Mouse (Mus musculus): ENCODE measurements around the gene Etv1.
"Not testable (repeated sequence)": the region's sequence is repeated elsewhere in the genome, so short reads cannot be mapped to it uniquely, and the experiment has no call there.

Etv1 gene

DNA sequence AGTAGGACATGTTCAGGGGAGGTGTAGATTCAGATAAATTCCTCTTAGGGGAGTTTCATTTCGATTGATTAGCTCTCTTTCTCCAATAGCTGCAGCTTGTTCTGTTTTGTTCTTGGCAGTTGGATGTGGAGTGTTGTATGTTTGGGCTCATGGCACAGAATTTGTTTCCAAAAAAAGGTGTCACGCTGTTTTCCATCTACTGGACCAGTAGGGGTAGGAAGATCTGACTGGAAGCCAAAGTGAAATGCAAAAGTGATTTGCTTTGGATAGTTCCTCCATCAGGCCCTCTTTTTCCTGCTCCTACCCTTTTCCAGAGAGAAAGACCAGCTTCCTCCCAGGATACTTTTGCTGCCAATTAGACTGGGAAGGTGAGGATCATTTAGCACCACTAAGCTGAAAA lies 39.1 kb downstream of the Etv1 start:
- DNase-seq (ENCODE audit: low spot score in 2 of 2) = no peak

DNA sequence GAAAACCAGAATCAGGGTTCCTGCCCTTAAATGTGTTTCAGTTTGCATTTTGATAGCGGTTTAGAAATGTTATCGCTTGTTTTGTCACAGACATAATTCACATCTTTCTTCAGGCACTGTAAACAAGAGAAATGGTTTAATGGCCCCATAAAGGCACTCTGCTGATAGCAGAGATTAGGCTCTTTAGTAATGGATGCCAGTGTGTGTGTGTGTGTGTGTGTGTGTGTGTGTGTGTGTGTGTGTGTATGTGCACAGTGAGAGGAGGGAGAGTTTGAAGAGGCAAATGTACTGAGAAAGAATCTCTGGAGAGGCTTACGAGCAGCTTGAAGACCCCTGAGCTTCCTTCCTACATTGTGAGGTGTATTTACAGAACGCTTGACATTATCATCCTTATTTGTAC lies 41.5 kb downstream of the Etv1 start:
- DNase-seq (ENCODE audit: low spot score in 2 of 2) = no peak

DNA sequence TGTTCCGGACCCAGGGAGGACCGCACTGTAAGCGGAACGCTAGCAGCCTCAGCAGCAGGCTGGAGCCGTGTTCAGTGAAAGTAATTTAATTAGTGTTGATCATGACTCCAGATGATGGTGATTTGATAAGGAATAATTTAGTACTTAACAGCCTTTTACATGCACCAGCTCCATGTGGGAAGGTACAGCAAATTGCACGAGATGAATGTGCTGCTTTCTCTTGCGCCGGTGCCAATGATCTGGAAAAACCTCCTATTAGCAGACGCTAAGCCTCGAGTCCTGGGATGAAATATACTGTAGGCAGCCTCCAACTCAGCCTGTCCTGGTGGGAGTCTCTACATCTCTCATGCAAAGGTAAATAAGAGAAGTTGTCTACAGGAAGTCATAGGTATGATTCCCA lies 45.2 kb downstream of the Etv1 start:
- DNase-seq (ENCODE audit: low spot score in 2 of 2) = no peak

DNA sequence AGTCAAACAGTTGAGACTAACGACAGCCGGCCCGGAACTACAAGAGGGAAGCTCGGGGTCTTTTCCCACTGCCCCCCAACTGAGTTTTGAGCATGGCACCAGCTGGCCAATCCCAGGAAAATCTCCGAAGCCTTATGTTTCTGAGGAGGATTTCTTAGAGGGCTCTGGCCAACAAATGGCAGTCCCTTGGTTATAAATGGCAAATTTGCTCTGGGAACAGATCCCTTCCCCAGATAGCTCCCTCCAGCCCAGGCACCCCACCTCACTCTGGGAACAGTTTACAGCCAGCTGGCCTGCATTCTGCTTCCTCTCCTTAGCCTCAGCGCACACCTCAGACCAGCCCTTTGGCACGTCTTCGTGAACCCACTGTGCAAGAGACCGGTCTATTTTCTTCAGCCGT lies 53.8 kb downstream of the Etv1 start:
- DNase-seq (ENCODE audit: low spot score in 2 of 2) = no peak

DNA sequence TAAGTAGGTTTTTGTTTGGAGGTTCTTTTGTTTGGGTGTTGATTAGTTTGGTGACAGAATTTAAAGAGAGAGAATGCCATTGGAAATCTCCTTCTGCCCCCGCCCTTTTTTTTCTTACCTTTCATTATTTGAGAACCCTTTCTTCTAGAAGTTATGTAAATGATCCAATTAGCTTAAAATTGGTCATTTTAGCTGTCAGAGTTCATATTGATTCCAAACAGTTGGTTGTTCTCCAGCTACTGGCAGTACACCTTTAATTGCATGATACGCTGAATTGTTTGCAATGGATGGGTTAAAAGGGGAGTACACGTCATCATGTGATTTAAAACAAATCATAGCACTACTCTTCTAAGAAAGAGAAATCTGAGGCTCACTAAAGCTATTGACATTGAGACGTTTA lies 55.4 kb downstream of the Etv1 start:
- no peak for DNase-seq (ENCODE audit: low spot score in 2 of 2)

DNA sequence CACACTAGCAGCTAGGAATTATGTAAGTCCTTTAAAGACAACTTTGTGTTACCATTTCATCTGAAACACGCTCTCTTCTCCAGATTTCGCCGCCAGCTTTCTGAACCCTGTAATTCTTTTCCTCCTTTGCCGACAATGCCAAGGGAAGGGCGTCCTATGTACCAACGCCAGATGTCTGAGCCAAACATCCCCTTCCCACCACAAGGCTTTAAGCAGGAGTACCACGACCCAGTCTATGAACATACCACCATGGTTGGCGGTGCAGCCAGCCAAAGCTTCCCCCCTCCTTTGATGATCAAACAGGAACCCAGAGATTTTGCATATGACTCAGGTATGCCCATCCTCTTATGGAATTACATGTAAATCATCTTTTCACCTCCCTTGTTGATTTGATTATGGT lies 55.8 kb downstream of the Etv1 start:
- not testable (repeated sequence) for DNase-seq (ENCODE audit: low spot score in 2 of 2)

DNA sequence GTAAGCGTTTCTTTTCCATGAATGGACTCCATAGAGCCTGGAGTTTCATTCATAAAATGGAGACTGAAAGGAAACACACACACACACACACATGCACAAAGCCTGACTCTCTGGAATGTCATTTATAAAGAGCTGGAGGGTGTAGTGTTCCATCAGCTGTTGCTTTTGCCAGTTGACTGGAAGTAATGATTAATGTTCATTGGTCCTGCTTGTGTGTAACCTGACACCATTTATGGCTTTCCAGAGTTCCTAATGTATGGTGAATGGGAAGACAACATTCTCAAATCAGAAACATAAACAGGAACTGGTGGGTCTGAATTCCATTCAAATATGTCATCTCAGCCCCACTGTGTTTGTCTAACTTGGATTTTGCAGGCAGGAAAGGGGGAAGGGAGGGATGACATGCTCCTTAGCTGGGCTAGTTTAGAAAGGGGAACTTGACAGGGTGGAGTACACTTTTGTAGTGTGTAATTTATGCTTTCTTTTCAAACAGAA lies 64.7 kb downstream of the Etv1 start:
- no peak for DNase-seq (ENCODE audit: low spot score in 2 of 2)

DNA sequence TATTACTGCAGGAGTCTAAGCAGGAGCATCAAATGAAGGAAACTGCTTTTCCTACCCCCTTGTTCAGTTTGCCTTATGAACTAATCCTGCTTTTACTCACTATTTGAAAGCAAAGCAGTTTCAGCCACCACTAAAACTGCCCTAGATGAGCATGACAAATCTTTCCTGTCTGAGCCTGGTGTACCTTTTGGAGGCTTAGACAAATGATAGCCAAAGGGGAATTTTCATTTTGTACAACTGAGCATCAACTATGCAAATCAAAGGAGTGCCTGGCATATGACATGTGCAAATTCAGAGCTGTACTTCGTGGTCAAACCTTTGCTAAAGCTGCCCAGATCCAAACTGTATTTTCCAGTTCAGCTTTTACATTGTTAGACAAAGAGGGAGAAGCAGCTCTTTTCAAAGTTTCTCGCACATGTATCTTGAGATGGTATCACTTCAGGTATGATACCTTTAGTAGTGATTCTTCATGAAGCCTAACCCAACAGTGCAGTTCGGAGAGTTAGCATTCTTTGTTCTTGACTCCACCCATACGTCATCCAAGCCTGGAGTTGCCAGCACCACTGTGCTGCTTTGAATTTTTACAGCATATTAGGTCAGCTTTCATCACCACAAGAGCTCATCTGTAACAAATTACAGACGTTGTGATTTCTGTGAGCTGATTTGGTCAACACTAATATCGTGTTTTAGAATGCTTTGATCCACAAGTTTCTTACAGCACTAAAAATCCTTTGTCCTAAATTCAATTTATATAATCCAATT lies 68.5 kb downstream of the Etv1 start:
- DNase-seq (ENCODE audit: low spot score in 2 of 2) = no peak

DNA sequence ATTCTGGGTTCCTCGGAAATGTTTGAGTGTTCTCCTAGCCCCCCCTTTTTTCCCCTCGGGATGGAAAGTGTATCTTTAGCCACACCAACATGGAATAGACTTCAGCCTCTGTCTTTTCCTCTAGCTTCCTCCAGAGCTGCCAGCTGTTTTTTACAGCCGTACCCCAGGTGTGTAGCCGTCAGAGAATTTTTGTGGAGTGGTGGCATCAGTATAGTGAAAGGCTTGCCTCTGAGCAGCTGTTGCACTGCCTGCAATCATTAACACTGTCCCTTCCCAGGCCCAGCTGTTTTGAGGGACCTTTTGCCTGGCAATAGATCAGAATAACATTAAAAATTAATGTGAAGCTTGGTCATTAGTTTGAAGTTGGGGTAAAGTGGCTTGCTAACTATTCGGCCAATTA lies 70.8 kb downstream of the Etv1 start:
- no peak for DNase-seq (ENCODE audit: low spot score in 2 of 2)

DNA sequence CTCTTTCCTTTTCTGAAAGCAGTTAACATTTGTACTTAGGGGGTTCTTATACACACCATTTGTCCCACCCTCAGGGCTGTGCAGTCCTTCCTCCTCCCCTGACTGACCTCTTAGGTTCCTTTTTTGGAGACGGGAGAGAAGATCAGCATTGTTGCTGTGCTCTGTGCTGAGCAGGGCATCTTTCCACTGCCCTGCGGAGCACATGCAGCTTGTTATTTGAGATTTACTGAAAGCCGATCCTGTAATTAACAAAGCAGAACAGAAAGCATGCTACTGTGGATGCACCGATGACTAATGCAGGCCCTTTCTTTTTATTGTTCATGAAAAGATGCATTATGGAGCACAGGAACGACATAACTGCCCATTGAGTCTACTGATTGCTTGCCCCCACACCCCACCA lies 75.1 kb downstream of the Etv1 start:
- DNase-seq (ENCODE audit: low spot score in 2 of 2) = no peak

DNA sequence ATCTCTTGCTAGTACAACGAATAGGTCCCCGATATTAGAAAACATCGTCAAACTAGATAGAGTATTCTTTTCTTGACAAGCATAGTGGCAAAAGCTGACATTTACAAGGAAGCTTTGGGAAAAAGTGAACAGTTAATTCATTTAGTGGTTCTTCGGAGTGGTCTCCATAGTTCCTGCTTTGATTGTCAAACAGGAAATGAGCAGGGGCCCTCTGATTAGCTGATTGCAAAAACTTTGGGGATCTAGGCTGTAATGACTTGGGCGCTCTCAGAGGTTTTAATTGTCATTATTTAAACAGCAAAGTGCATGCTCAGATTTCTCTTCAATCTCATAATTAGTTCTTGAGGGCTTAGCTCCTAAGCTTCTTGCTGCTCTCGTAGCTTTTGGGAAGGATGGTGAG lies 75.6 kb downstream of the Etv1 start:
- DNase-seq (ENCODE audit: low spot score in 2 of 2) = no peak

DNA sequence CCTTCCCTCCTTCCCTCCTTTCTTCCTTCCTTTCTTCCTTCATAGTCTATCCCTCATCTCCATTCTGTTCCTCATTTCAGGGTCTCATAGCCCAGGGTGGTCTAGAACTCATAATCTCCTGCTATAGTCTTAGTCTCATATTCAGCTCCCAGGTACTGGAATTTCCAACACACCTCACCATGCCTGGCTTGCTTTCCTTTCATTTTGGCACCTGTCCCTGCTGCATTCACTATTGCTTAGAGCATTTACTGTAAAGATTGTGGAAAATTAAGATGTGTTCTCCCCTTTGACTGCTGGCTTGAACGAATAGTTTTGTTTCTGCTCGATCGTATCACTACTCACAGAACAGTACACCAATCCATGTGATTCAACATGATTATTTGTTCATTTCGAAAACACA lies 80.5 kb downstream of the Etv1 start:
- DNase-seq (ENCODE audit: low spot score in 2 of 2) = no peak

DNA sequence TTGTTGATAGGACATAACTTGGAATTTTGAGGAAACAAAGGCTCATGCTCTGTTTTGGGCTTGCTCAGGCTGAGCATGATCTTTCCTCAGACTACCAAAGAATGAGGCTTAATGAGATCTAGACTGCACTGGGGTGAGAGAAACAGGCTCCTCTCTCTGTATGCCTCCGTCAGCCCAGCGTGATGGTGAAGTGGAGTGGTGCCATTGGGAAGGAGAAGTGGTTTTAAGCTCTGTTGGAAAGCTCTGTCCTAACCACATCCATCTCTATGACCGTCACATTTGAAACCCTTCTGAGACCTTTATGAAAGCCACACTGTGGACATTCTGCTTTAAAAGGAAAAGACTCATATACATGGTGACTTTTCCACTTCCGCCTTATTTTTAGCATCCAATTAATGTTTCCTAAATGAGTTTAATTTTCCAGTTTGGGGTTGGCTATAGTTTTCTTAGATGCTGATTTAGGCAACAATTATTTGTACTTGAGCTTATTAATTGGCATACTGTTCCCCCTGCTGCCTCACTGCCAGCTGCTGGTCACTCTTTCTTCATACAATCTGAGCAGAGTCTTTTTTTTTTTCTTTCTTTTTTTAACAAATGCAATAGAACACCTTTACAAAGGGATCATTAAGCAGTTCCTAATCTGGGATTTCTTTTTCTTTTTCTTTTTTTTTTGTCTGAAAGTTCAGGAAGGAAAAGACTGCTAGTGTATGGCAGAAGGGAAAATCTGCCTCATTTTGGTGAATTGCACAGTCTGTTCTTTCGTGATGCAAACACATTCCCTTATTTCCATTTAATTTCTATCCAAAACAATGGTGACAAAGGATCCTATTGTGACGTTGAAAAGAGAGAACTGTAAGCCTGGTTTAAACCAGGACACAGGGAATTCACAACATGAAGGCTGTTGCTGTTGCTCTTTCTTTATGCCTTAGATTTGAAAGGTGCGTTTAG lies 81.3 kb downstream of the Etv1 start:
- no peak for DNase-seq (ENCODE audit: low spot score in 2 of 2)

DNA sequence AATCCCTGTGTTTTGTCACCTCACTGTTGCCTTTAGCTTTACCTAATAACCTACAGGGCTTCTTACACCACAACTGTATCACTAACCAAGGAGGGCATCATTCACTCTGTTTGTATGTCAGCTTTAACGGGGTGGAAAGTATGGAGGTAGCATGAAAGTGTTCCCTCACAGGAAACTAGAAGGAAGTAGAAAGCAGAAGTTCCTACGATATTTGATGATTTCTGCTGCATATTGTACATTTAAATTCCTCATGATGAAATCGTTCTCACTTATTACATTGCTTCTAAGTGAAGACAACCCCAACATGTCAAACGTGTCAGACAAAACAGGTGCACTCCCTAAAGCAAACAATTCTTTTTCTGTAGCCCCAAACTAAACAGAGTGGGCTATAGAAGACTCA lies 84.2 kb downstream of the Etv1 start:
- DNase-seq (ENCODE audit: low spot score in 2 of 2) = no peak

DNA sequence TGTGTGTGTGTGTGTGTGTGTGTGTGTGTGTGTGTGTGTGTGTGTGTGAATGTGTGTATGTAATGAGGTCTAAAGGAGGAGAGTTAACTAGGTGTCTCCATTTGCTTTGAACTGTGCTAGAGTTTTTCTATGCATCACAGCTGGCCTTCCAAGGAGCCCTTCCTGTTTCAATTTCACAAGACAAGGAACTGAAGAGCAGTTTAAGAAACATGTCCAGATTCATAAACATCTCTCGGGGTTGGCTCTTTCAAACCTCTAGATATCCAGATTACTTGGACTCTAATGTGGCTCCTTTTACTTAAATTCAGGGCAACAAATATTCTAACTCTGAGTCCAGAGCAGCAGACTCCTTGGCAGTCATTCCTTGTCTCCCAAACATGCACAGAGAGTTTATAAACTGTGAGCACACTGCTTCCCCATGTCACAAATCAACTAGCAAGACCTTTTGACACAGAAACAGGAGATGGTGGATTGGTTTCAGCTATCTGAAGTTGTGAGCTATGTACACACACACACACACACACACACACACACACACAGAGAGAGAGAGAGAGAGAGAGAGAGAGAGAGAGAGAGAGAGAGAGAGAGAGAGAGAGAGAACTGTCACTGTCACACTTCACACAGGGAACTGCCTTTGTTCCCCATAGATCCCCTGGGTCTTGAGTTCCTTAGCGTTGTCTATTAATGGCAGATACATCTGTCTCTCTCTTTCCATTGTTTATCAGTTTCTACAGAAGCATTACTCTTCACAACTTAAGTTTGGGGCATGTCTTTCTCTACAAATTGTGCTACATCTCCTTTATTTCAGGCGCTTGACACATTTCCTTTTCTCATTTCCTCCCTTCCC lies 85.0 kb downstream of the Etv1 start:
- DNase-seq (ENCODE audit: low spot score in 2 of 2) = no peak

DNA sequence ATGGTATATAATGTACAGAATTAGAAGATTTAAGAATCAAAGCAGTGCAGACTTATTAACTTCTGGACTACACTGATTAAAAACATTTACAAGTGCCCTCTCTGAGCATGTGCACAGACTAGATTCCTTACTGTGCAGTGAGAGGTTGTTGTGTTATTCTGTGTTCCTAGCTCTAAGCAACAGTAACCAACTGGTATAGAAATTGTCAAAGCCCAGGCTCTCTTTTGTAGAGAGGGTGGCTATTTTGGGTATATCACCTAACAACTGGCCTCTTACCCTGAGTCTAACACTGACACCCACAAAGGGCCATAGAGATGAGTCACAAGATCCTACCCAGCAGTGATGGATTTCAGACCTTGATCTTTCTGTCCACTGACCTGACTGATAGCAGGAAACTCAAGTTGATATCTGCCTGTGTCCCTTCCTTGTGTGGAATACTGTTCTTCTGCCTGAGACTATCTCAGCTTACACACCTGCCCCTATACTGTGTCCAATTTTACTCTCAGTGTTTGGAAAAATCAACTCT lies 95.4 kb downstream of the Etv1 start:
- no peak for DNase-seq (ENCODE audit: low spot score in 2 of 2)

DNA sequence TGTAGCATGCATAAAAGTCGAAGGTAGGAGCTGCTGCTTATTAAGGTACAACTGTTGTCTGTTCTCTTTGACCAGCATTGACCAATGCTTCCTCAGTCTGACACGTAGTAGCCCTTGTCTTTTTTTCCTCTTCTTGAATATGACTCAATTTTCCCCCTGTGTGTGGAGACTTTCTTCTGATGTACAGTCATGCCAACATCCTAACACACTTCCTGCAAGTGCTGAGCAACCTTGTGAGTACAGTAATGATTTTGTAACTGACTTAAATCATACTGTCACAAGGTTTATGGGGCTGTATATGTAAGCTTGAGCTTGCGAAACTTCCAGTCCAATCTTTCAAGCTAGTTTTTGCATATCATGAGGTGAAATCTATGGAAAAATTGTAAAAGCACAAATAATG lies 125.3 kb downstream of the Etv1 start:
- DNase-seq (ENCODE audit: low spot score in 2 of 2) = no peak

DNA sequence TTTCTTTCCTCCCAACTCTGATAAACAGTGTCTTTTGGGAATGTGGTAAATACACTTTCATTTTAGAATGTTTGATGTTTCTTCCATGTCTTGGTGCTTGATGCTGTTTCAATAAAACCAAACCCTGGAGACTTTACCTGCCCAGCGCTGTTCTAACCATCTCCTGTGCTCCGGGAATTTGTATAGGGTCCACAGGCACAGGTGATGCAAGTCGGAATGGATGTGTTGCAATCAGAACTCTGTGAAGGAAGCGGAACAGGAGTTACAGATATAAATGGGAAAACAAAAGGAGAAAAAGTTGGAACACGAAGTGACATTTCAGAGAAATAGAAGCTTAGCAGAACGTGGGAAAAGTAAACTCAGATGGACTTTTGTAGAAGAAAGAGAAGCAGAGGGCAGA lies 127.1 kb downstream of the Etv1 start:
- no peak for DNase-seq (ENCODE audit: low spot score in 2 of 2)

DNA sequence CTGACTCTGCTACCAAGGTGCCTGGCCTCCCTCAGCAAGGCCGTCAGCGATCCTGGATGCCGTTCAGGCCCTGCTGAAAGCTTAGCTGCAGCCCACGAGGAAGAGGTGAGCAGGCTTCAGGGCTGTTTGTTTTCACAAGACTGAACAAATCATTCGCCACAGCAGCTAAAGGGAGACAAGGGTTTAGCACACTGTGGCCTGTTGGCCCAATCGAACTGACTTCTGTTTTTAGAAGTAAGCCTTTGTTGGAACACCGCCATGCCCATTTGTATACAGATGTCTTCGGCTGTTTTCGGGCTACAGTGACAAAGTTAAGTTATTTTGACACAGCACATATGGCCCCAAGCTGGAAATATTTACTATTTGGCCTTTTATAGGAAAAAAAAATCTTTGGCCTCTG lies 127.6 kb downstream of the Etv1 start:
- no peak for DNase-seq (ENCODE audit: low spot score in 2 of 2)

DNA sequence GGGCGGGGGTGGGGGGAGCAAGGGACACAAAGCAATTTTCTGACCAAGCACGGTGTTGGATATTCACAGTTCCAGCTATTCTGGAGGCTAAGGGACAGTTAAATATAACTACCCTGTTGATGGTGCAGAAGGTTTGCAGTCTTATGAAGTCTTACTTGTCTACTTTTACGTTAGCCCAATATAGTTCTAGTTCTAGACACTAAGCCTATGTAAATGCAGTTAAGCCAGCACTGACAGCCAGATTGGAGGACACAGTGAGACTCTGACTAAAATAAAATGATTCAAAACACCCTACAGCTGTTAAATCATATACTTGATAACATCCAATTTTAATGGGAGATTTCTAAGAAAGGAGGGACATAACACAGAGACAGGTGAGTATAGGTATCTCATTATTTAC lies 129.8 kb downstream of the Etv1 start:
- DNase-seq (ENCODE audit: low spot score in 2 of 2) = no peak

Measured in natural killer cell, adult 2 months (primary cell).